Mouse (Mus musculus): ENCODE measurements at regions not wholly inside any gene's neighbourhood (a gene's known extent, or its start where the extent isn't known, plus 50 kb on each side); places are given as distances from the start of the nearest gene placed in this dataset.
"Not testable (repeated sequence)": the region's sequence is repeated elsewhere in the genome, so short reads cannot be mapped to it uniquely, and the experiment has no call there.

- no peak for DNase-seq (ENCODE audit: low spot score in 2 of 2)
Observed at GRCm38 (mm10) chr15:90291848-90292247, 67.7 kb downstream of the Alg10b start.

GRCm38 (mm10) chr15:90294353-90294922 lies 70.3 kb downstream of the Alg10b start:
- DNase-seq (ENCODE audit: low spot score in 2 of 2): no peak

GRCm38 (mm10) chr15:90298566-90298965 lies 74.5 kb downstream of the Alg10b start:
- DNase-seq (ENCODE audit: low spot score in 2 of 2): no peak

- peak; percentile 29 to 44 for DNase-seq (ENCODE audit: low spot score in 2 of 2)
Observed at GRCm38 (mm10) chr15:90303393-90303792, 79.3 kb downstream of the Alg10b start.

GRCm38 (mm10) chr15:90305051-90305450 lies 80.9 kb downstream of the Alg10b start:
- DNase-seq (ENCODE audit: low spot score in 2 of 2): peak; percentile 11 to 51

- no peak for DNase-seq (ENCODE audit: low spot score in 2 of 2)
Observed at GRCm38 (mm10) chr15:90306866-90307265, 82.8 kb downstream of the Alg10b start.

- not testable (repeated sequence) for DNase-seq (ENCODE audit: low spot score in 2 of 2)
Observed at GRCm38 (mm10) chr15:90308433-90308832, 84.3 kb downstream of the Alg10b start.

- no peak for DNase-seq (ENCODE audit: low spot score in 2 of 2)
Observed at GRCm38 (mm10) chr15:90308869-90309268, 84.8 kb downstream of the Alg10b start.

- no peak for DNase-seq (ENCODE audit: low spot score in 2 of 2)
Observed at GRCm38 (mm10) chr15:90309664-90310063, 85.6 kb downstream of the Alg10b start.

- no peak for DNase-seq (ENCODE audit: low spot score in 2 of 2)
Observed at GRCm38 (mm10) chr15:90321774-90322173, 97.7 kb downstream of the Alg10b start.

- no peak for DNase-seq (ENCODE audit: low spot score in 2 of 2)
Observed at GRCm38 (mm10) chr15:90333275-90333674, 109.2 kb downstream of the Alg10b start.

GRCm38 (mm10) chr15:90333766-90334165 lies 109.7 kb downstream of the Alg10b start:
- DNase-seq (ENCODE audit: low spot score in 2 of 2): no peak

GRCm38 (mm10) chr15:90334406-90334805 lies 110.3 kb downstream of the Alg10b start:
- no peak for DNase-seq (ENCODE audit: low spot score in 2 of 2)

GRCm38 (mm10) chr15:90335506-90335905 lies 111.4 kb downstream of the Alg10b start:
- DNase-seq (ENCODE audit: low spot score in 2 of 2): no peak

GRCm38 (mm10) chr15:90340089-90340488 lies 116.0 kb downstream of the Alg10b start:
- DNase-seq (ENCODE audit: low spot score in 2 of 2): no peak

GRCm38 (mm10) chr15:90341261-90341660 lies 117.2 kb downstream of the Alg10b start:
- no peak for DNase-seq (ENCODE audit: low spot score in 2 of 2)

- DNase-seq (ENCODE audit: low spot score in 2 of 2): no peak
Observed at GRCm38 (mm10) chr15:90343771-90344170, 119.7 kb downstream of the Alg10b start.

GRCm38 (mm10) chr15:90344956-90345355 lies 120.8 kb downstream of the Alg10b start:
- no peak for DNase-seq (ENCODE audit: low spot score in 2 of 2)

- DNase-seq (ENCODE audit: low spot score in 2 of 2): no peak
Observed at GRCm38 (mm10) chr15:90346162-90346561, 122.1 kb downstream of the Alg10b start.

GRCm38 (mm10) chr15:90346757-90347156 lies 122.6 kb downstream of the Alg10b start:
- DNase-seq (ENCODE audit: low spot score in 2 of 2): no peak

GRCm38 (mm10) chr15:90351898-90352297 lies 127.8 kb downstream of the Alg10b start:
- no peak for DNase-seq (ENCODE audit: low spot score in 2 of 2)

- DNase-seq (ENCODE audit: low spot score in 2 of 2): no peak
Observed at GRCm38 (mm10) chr15:90365656-90366055, 141.5 kb downstream of the Alg10b start.

GRCm38 (mm10) chr15:90377959-90378358 lies 153.8 kb downstream of the Alg10b start:
- no peak for DNase-seq (ENCODE audit: low spot score in 2 of 2)

GRCm38 (mm10) chr15:90396961-90397360 lies 172.8 kb downstream of the Alg10b start:
- no peak for DNase-seq (ENCODE audit: low spot score in 2 of 2)

All from left cerebral cortex, adult 18-20 months (tissue).